Mouse (Mus musculus) lung, postnatal 0 days (tissue): Measurements from ENCODE around the gene Igsf8.
"Not testable (repeated sequence)": the region's sequence is repeated elsewhere in the genome, so short reads cannot be mapped to it uniquely, and the experiment has no call there.

Source experiments
- CTCF ChIP-seq: IDR thresholded peaks from 2 replicates; pipeline ENCODE4 v1.5.1; 2016; ENCODE audit warnings: antibody characterized with exemption, mild to moderate bottlenecking
- EP300 ChIP-seq: IDR thresholded peaks from 2 replicates; pipeline ENCODE4 v1.6.1; 2016; ENCODE audit warnings: antibody characterized with exemption, mild to moderate bottlenecking, control low read depth

DNA sequence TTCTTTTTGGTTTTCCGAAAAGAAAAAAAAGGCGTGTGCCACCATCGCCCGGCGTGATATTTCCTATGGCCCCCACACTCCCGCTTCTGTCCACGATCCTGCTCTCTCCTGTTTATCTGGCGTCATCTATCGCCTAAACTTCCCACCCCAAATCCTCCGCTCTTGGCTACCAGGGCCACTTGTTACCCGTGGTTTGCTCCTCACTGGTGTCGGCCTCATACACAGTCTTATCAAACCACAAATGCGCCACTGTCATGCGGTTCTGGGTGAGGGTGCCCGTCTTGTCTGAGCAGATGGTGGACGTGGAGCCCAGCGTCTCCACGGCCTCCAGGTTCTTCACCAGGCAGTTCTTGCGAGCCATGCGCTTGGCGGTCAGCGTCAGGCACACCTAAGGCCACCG is 16.8 kb upstream of the Igsf8 start:
- TF ChIP-seq EP300, CTCF: not testable (repeated sequence)
